Mouse (Mus musculus) MEL (cell line): ENCODE results near the gene Rbms3. TPM values are rescaled to one million over a fixed set of nuclear protein-coding genes. Genes with fewer than 3 reads are reported as not detected.

Source experiments
- DNase-seq: peaks from one replicate; pipeline ENCODE4 v3.0.0; 2011; ENCODE audit warnings: low read depth, low spot score
- H3K27ac ChIP-seq: 2 replicates; pipeline ENCODE4 v1.5.1; 2012; ENCODE audit warnings: low read depth, mild to moderate bottlenecking, control low read depth, low read length, moderate library complexity; ENCODE audit not compliant: control insufficient read depth
- H3K27me3 ChIP-seq, 2 experiments: fragments of 150-350 bp in 1 of 2; sonication (generic) in 1 of 2; 2 replicates each; pipeline ENCODE4 v1.6.1; 2012; ENCODE audit warnings: low read length in 2 of 2, mild to moderate bottlenecking in 2 of 2, improper control_type of control experiment in 1 of 2, moderate library complexity in 1 of 2; ENCODE audit not compliant: insufficient read depth in 2 of 2, control insufficient read depth in 1 of 2
- H3K36me3 ChIP-seq, 2 experiments: 2 replicates each; pipeline ENCODE4 v1.6.1; 2012 to 2014; ENCODE audit warnings: low read length in 2 of 2, improper control_type of control experiment in 1 of 2, inconsistent platforms in 1 of 2, mild to moderate bottlenecking in 1 of 2; ENCODE audit not compliant: insufficient read depth in 2 of 2, control insufficient read depth in 1 of 2
- H3K4me1 ChIP-seq, 2 experiments: fragments of 150-350 bp in 1 of 2; sonication (generic) in 1 of 2; 2 replicates each; pipeline ENCODE4 v1.6.1; 2012; ENCODE audit warnings: low read length in 2 of 2, improper control_type of control experiment in 1 of 2, mild to moderate bottlenecking in 1 of 2; ENCODE audit not compliant: insufficient read depth in 2 of 2, control insufficient read depth in 1 of 2
- H3K4me3 ChIP-seq, 2 experiments: fragments of 150-350 bp in 1 of 2; sonication (generic) in 1 of 2; 2 replicates each; pipeline ENCODE4 v1.5.1; 2012; ENCODE audit warnings: low read depth in 2 of 2, low read length in 2 of 2, mild to moderate bottlenecking in 2 of 2, moderate library complexity in 2 of 2, control low read depth in 1 of 2, improper control_type of control experiment in 1 of 2; ENCODE audit not compliant: control insufficient read depth in 1 of 2, insufficient read depth in 1 of 2
- H3K79me2 ChIP-seq: 2 replicates; pipeline ENCODE4 v1.6.1; 2012; ENCODE audit warnings: mild to moderate bottlenecking, low read length, moderate library complexity; ENCODE audit not compliant: control insufficient read depth, poor library complexity, insufficient read depth
- H3K9ac ChIP-seq: 2 replicates; pipeline ENCODE4 v1.6.1; 2012; ENCODE audit warnings: low read depth, mild to moderate bottlenecking, control low read depth, low read length, moderate library complexity; ENCODE audit not compliant: control insufficient read depth, poor library complexity, severe bottlenecking
- H3K9me3 ChIP-seq: fragments of 150-350 bp; sonication (generic); replicated peaks from 2 replicates; pipeline ENCODE4 v1.6.1; 2012; ENCODE audit warnings: mild to moderate bottlenecking, low read length, improper control_type of control experiment, moderate library complexity; ENCODE audit not compliant: insufficient read depth
- BHLHE40 ChIP-seq: IDR thresholded peaks from 2 replicates; pipeline ENCODE4 v1.6.1; 2012; ENCODE audit warnings: low read depth, mild to moderate bottlenecking, inconsistent platforms, low read length, improper control_type of control experiment, borderline replicate concordance
- ELF1 ChIP-seq: IDR thresholded peaks from 2 replicates; pipeline ENCODE4 v1.6.1; 2014; ENCODE audit warnings: low read depth, mild to moderate bottlenecking, inconsistent platforms, low read length, improper control_type of control experiment, moderate library complexity
- EP300 ChIP-seq, 2 experiments: IDR thresholded peaks; 2 replicates each; pipeline ENCODE4 v1.6.1; 2011; ENCODE audit warnings: improper control_type of control experiment in 2 of 2, low read length in 2 of 2, low read depth in 1 of 2, mild to moderate bottlenecking in 1 of 2
- ETS1 ChIP-seq: IDR thresholded peaks from 2 replicates; pipeline ENCODE4 v1.6.1; 2012; ENCODE audit warnings: low read depth, mild to moderate bottlenecking, inconsistent platforms, low read length, improper control_type of control experiment, moderate library complexity
- GATA1 ChIP-seq: IDR thresholded peaks from 2 replicates; pipeline ENCODE4 v1.6.1; 2011; ENCODE audit warnings: low read depth, low read length, improper control_type of control experiment
- HCFC1 ChIP-seq: IDR thresholded peaks from 2 replicates; pipeline ENCODE4 v1.6.1; 2012; ENCODE audit warnings: low read depth, mild to moderate bottlenecking, inconsistent platforms, low read length, improper control_type of control experiment, moderate library complexity
- MAZ ChIP-seq: IDR thresholded peaks from 2 replicates; pipeline ENCODE4 v1.6.1; 2012; ENCODE audit warnings: low read depth, mild to moderate bottlenecking, inconsistent platforms, low read length, improper control_type of control experiment
- MXI1 ChIP-seq: IDR thresholded peaks from 2 replicates; pipeline ENCODE4 v1.6.1; 2011; ENCODE audit warnings: mild to moderate bottlenecking, low read depth, low read length, improper control_type of control experiment
- MYB ChIP-seq: IDR thresholded peaks from 2 replicates; pipeline ENCODE4 v1.6.1; 2011; ENCODE audit warnings: mild to moderate bottlenecking, low read depth, low read length, improper control_type of control experiment
- MYC ChIP-seq: IDR thresholded peaks from 2 replicates; pipeline ENCODE4 v1.6.1; 2011; ENCODE audit warnings: low read depth, mild to moderate bottlenecking, low read length, improper control_type of control experiment, moderate library complexity
- POLR2AphosphoS2 ChIP-seq: IDR thresholded peaks from 2 replicates; pipeline ENCODE4 v1.6.1; 2011; ENCODE audit warnings: low read length, improper control_type of control experiment
- RAD21 ChIP-seq: IDR thresholded peaks from 2 replicates; pipeline ENCODE4 v1.6.1; 2011; ENCODE audit warnings: mild to moderate bottlenecking, low read depth, low read length, improper control_type of control experiment
- RCOR1 ChIP-seq: IDR thresholded peaks from 2 replicates; pipeline ENCODE4 v1.6.1; 2012; ENCODE audit warnings: low read depth, mild to moderate bottlenecking, inconsistent platforms, low read length, improper control_type of control experiment
- SMC3 ChIP-seq: IDR thresholded peaks from 2 replicates; pipeline ENCODE4 v1.6.1; 2011; ENCODE audit warnings: low read depth, low read length, improper control_type of control experiment
- TCF12 ChIP-seq: IDR thresholded peaks from 2 replicates; pipeline ENCODE4 v1.6.1; 2014; ENCODE audit warnings: low read depth, mild to moderate bottlenecking, inconsistent platforms, low read length, improper control_type of control experiment, moderate library complexity
- USF2 ChIP-seq, 2 experiments: IDR thresholded peaks; 2 replicates each; pipeline ENCODE4 v1.6.1; 2011 to 2012; ENCODE audit warnings: improper control_type of control experiment in 2 of 2, low read length in 2 of 2, borderline replicate concordance in 1 of 2, inconsistent platforms in 1 of 2, low read depth in 1 of 2, mild to moderate bottlenecking in 1 of 2; ENCODE audit not compliant: insufficient read depth in 1 of 2
- ZKSCAN1 ChIP-seq: IDR thresholded peaks from 2 replicates; pipeline ENCODE4 v1.6.1; 2012; ENCODE audit warnings: low read depth, mild to moderate bottlenecking, inconsistent platforms, low read length, improper control_type of control experiment, moderate library complexity
- ZNF384 ChIP-seq: IDR thresholded peaks from 2 replicates; pipeline ENCODE4 v1.6.1; 2012; ENCODE audit warnings: low read depth, mild to moderate bottlenecking, inconsistent platforms, low read length, improper control_type of control experiment
- polyA plus RNA-seq, 2 experiments: library from polyadenylated mRNA; stranded (reverse) in 1 of 2; unstranded in 1 of 2; fragments of >175 nt in 1 of 2; fragments of >200 nt in 1 of 2; gene quantifications; 2 replicates each; pipeline versions ENCODE4 v1.2.1 to v1.2.4; 2012; ENCODE audit warnings: low replicate concordance in 2 of 2, low read depth in 1 of 2; ENCODE audit not compliant: insufficient read length in 2 of 2, insufficient read depth in 1 of 2, missing spikeins in 1 of 2
- total RNA-seq: library from RNA; depleted of rRNA; stranded (reverse); fragments of 300-350 nt; gene quantifications from 2 replicates; pipeline ENCODE4 v1.2.3, GENCODE M21; 2012

The Rbms3 gene
- total and polyA plus RNA-seq, 3 experiments = not detected

DNA sequence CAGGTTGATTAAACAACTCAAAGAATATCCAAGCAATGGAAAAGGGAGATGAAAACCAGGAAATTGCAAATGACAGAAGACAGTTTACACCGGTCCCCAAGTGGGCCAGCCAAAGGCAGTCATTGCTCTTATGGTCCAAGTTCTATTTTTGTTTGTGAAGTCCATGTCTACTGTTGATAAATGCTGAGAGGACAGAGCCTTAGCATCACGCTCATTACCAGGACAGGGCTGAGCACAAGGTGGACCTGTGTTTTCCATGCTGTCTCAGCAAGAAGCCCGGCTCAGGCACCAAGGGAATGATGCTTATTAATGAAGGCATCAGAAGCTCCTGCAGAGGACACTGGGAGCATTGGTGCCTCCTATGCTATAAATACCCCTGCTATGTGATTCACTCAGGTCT lies 618.9 kb downstream of the Rbms3 start:
- no peak overlapping the region for H3K4me3 ChIP-seq
- no peak overlapping the region for H3K27ac ChIP-seq
- H3K36me3 ChIP-seq = no peaks in the 10 kb centered on the region
- no peak for DNase-seq
- H3K27me3 ChIP-seq = no peaks in the 10 kb centered on the region
- H3K79me2 ChIP-seq = no peaks in the 10 kb centered on the region
- TF ChIP-seq ZKSCAN1 (no peak), EP300 (IDR thresholded peaks at IDR 0.05; ENCODE audit: low read depth in 1 of 2, low read length in 2 of 2) (no peak), ELF1 (no peak), MAZ (no peak), BHLHE40 (no peak), TCF12 (no peak), SMC3 (no peak), MXI1 (no peak), GATA1 (no peak), MYC (no peak), USF2 (IDR thresholded peaks at IDR 0.05; ENCODE audit: borderline replicate concordance in 1 of 2, insufficient read depth in 1 of 2, low read depth in 1 of 2, low read length in 2 of 2) (no peak), ZNF384 (no peak), ETS1 (no peak), POLR2AphosphoS2 (no peak), RAD21 (no peak), MYB (no peak), RCOR1 (no peak)
- TF ChIP-seq, all 39 proteins: peak for 0
- H3K9ac ChIP-seq = no peak overlapping the region
- H3K4me1 ChIP-seq = no peaks in the 10 kb centered on the region
- H3K9me3 ChIP-seq = no peaks in the 10 kb centered on the region

DNA sequence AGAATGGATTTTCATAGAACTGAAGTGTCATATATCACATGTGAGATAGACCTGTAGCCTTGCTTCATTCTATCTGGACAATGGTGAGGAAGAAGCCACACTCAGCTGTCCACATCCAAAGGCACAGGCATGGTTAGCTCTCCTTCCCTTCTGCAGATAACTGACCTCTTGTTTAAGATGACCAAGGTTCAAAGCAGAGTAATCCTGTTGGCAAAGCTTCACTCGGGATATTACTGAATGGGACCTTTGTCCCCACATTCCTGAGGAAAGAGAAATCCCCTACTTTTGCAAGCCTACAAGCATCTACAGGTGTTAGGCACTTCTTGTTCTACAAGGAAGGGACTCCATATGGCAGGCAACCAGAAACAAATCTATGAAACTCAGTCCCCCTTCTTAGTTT lies 621.5 kb downstream of the Rbms3 start:
- H3K79me2 ChIP-seq = no peaks in the 10 kb centered on the region
- H3K4me1 ChIP-seq = no peaks in the 10 kb centered on the region
- H3K27me3 ChIP-seq = no peaks in the 10 kb centered on the region
- H3K36me3 ChIP-seq = no peaks in the 10 kb centered on the region
- no peaks in the 10 kb centered on the region for H3K9me3 ChIP-seq
- no peak overlapping the region for H3K27ac ChIP-seq
- H3K4me3 ChIP-seq = no peak overlapping the region
- no peak overlapping the region for H3K9ac ChIP-seq
- no peak for DNase-seq
- no peak for TF ChIP-seq HCFC1
- TF ChIP-seq MXI1 = no peak
